ENCODE assay signal across 18 mouse cellular contexts in the genomic region with DNA sequence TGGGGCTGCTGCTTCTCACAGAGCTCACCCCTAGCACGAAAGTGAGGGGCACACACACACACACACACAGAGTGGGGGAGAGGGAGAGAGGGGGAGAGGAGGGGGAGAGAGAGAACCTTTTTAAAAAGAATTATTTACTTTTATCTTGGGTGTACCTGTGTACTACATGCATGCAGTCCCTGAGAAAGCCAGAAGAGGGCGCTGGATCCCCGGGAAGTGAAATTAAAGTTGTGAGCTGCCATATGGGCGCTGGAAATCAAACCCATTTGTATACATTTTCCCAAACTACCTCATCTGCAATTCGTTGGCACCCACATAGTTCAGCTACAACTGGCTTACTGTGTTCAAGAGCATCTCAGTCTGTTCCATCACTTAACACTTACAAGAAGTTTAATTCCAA. TPM values are rescaled to one million over a fixed set of nuclear protein-coding genes. Genes with fewer than 3 reads are reported as not detected.
DNase-seq lines count a peak whose midpoint lies in the region; ATAC-seq and TF ChIP-seq lines count a peak whose summit lies in the region.
"Had no signal": no experiment of that assay in that cellular context is flagged by ENCODE, and none has a peak within 500 bp of the region (broad histone marks: within the 10 kb centered on the region; RNA-seq: fewer than 3 reads in every experiment).

No protein-coding gene starts in this region.

- H3K27ac ChIP-seq in heart, adult 2 months, result no peak overlapping the region
- no peak overlapping the region for H3K27ac ChIP-seq in liver, postnatal 0 days (ENCODE audit: low read depth)
- no peak overlapping the region for H3K27ac ChIP-seq in bone marrow macrophage, adult 2 months (ENCODE audit: insufficient read depth, low read depth, low read length)
- H3K27ac ChIP-seq: midbrain, embryonic 12.5 days had no signal

- WGBS in heart, adult 2 months, result 85% methylated on average over 5 of the region's 5 CpGs
- 64% methylated on average over 5 of the region's 5 CpGs for WGBS in liver, postnatal 0 days (ENCODE audit: insufficient replicate concordance)

- no peak for TF ChIP-seq POLR2A in heart, adult 2 months (IDR thresholded peaks at IDR 0.05; ENCODE audit: insufficient read depth, low read depth, low read length)
- no peak for TF ChIP-seq POLR2A in bone marrow macrophage, adult 2 months (IDR thresholded peaks at IDR 0.05; ENCODE audit: borderline replicate concordance, low read depth, low read length)

- ATAC-seq in liver, postnatal 0 days, result no peak
- ATAC-seq: activated CD4-positive, CD25-positive, alpha-beta regulatory T cell, adult 4 months; hindbrain, embryonic 16.5 days had no signal

- no peak overlapping the region for H3K9ac ChIP-seq in heart, adult 2 months (ENCODE audit: low read depth, low read length)
- H3K9ac ChIP-seq in liver, postnatal 0 days (replicated peaks), result no peak overlapping the region
- H3K9ac ChIP-seq: midbrain, embryonic 12.5 days had no signal

- H3K79me2 ChIP-seq in heart, adult 2 months (replicated peaks; ENCODE audit: control insufficient read depth, insufficient read depth, low read length), result no peaks in the 10 kb centered on the region

- no peak overlapping the region for H3K4me2 ChIP-seq in liver, postnatal 0 days (ENCODE audit: low read depth, low read length)
- H3K4me2 ChIP-seq: midbrain, embryonic 12.5 days had no signal

- no peaks in the 10 kb centered on the region for H3K36me3 ChIP-seq in heart, adult 2 months (ENCODE audit: control insufficient read depth, insufficient read depth, low read length)
- 0 out of 2 replicates have a peak, but pooled peaks cover 4% of the 10 kb centered on the region for H3K36me3 ChIP-seq in liver, postnatal 0 days (replicated peaks; ENCODE audit: insufficient read depth, low read length)
- H3K36me3 ChIP-seq in E14TG2a.4 (ENCODE audit: insufficient read depth, low read length), result peaks cover 46% of the 10 kb centered on the region

- no peaks in the 10 kb centered on the region for H3K4me1 ChIP-seq in heart, adult 2 months (ENCODE audit: control insufficient read depth, insufficient read depth, low read length)
- H3K4me1 ChIP-seq in liver, postnatal 0 days (ENCODE audit: insufficient read depth), result no peaks in the 10 kb centered on the region
- H3K4me1 ChIP-seq in E14TG2a.4 (replicated peaks; ENCODE audit: low read depth, low read length), result peaks cover 16% of the 10 kb centered on the region
- no peaks in the 10 kb centered on the region for H3K4me1 ChIP-seq in bone marrow macrophage, adult 2 months (ENCODE audit: control insufficient read depth, insufficient read depth, low read length)
- H3K4me1 ChIP-seq: midbrain, embryonic 12.5 days had no signal

- no peak for DNase-seq in heart, adult 2 months
- DNase-seq in heart, postnatal 14 days, result no peak
- no peak for DNase-seq in liver, postnatal 0 days
- no peak for DNase-seq in liver
- DNase-seq in adrenal gland, postnatal 25 days, result no peak
- no peak for DNase-seq in cerebellum, adult 18-20 months
- DNase-seq: adrenal gland, postnatal 36 days; cerebellum, postnatal 10 days; gastrocnemius, postnatal 10 days; heart, postnatal 10 days; kidney, adult 9 months; lung, adult 18-20 months; retina, postnatal 1 day had no signal

- no peaks in the 10 kb centered on the region for H3K27me3 ChIP-seq in heart, adult 2 months (ENCODE audit: control insufficient read depth, insufficient read depth, low read length)
- no peaks in the 10 kb centered on the region for H3K27me3 ChIP-seq in liver, postnatal 0 days (ENCODE audit: insufficient read depth, low read length)
- no peaks in the 10 kb centered on the region for H3K27me3 ChIP-seq in E14TG2a.4 (ENCODE audit: insufficient read depth, low read length)
- H3K27me3 ChIP-seq: midbrain, embryonic 12.5 days had no signal

- TF ChIP-seq CTCF in heart, adult 2 months (IDR thresholded peaks at IDR 0.05), result peak; percentile 48
- peak; percentile 52 for TF ChIP-seq CTCF in liver, postnatal 0 days (IDR thresholded peaks at IDR 0.05; ENCODE audit: low read depth)
- TF ChIP-seq CTCF in E14TG2a.4 (conservative IDR thresholded peaks at IDR 0.05; ENCODE audit: low read length), result peak; percentile 85
- peak; percentile 30; the same call in 1 of the 2 replicates for TF ChIP-seq CTCF in bone marrow macrophage, adult 2 months (IDR thresholded peaks at IDR 0.05; ENCODE audit: low read depth, low read length)

- intact Hi-C loops in heart, adult 2 months (cut with DNase I), result no loop called here
- intact Hi-C loops in heart, postnatal 14 days (cut with DNase I), result no loop called here

- no peaks in the 10 kb centered on the region for H3K9me3 ChIP-seq in liver, postnatal 0 days (ENCODE audit: low read length)
- H3K9me3 ChIP-seq in E14TG2a.4 (ENCODE audit: low read length), result no peaks in the 10 kb centered on the region
- H3K9me3 ChIP-seq: midbrain, embryonic 12.5 days had no signal

- H3K4me3 ChIP-seq in heart, adult 2 months, result no peak overlapping the region
- no peak overlapping the region for H3K4me3 ChIP-seq in liver, postnatal 0 days (ENCODE audit: low read depth, low read length)
- H3K4me3 ChIP-seq in E14TG2a.4 (replicated peaks; ENCODE audit: low read length), result no peak overlapping the region
- no peak overlapping the region for H3K4me3 ChIP-seq in bone marrow macrophage, adult 2 months (ENCODE audit: insufficient read depth, low read length)
- H3K4me3 ChIP-seq: midbrain, embryonic 12.5 days had no signal

- TF ChIP-seq EP300 in heart, adult 2 months (IDR thresholded peaks at IDR 0.05; ENCODE audit: insufficient read depth, low read depth, low read length), result no peak
- no peak for TF ChIP-seq EP300 in liver, postnatal 0 days (IDR thresholded peaks at IDR 0.05; ENCODE audit: low read depth)

RNA-seq across cellular contexts. Expression of a gene that starts 14.3 kb away (rescaled TPM):
- under 1 TPM; 0.77 to 0.99 TPM for total RNA-seq in heart, adult 2 months (2021)
- polyA plus RNA-seq in heart, adult 2 months (2012; rRNA removed), result 0.27 and 0.41 TPM in 2 replicates
- 1 to 10 TPM; 1.5 to 1.7 TPM for total RNA-seq in heart, postnatal 14 days (2021)
- 7.2 and 8.4 TPM in 2 replicates for polyA plus RNA-seq in liver, postnatal 0 days (2015; fragmentation: Nextera tagmentation; extraction: Ambion mirVana)
- 4.5 and 5.6 TPM in 2 replicates for polyA plus RNA-seq in bone marrow macrophage, adult 2 months (2012; ENCODE audit: insufficient read depth, insufficient read length, missing spikeins)
- total RNA-seq in adrenal gland, postnatal 25 days (2021), result 10.0 and 10.1 TPM in 2 replicates

Comparison
In these comparisons a context has a peak if more than half of its experiments do, and no peak if none do; other contexts are left out.
1. CTCF ChIP-seq: peak in every context shown above with its lines; median percentile 85 in E14TG2a.4; 52 in liver, postnatal 0 days; 48 in heart, adult 2 months; 30 in bone marrow macrophage, adult 2 months.